Mouse (Mus musculus) c-Kit-negative CD71-positive TER-119-positive erythroid progenitor cells, embryonic 14.5 days (primary cell): ENCODE data around the gene Fkbp5.
"Not testable (repeated sequence)": the region's sequence is repeated elsewhere in the genome, so short reads cannot be mapped to it uniquely, and the experiment has no call there.

Source experiments
- DNase-seq: peaks from one replicate; pipeline ENCODE4 v3.0.0-alpha.2; 2013; ENCODE audit warnings: low read depth, low spot score

The Fkbp5 gene

DNA sequence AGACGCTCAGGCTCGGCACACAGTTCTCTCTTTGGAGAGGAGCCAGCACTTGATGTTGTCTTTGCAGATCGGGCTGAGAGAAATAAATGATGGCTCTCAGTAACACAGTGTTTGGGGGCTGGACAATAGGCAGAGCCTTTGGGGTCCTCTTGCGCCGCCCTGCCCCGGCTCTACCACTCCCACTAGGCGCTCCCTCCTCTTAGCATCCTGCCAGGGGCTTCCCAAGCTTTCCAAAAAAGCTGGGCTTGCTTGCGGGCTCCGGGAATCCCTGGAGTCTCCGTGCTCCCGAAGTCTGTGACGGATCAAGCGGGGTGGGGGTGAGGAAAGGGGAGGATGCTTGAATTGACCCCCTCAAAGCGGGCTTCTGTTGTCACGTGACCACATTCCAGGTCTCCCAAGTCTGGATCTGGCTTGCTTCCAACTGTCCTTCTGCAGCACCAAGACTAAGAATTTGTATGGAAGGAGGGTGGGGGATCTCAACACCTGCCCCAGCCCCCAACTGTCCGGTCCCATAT is at the start of gene Fkbp5:
Gene Fkbp5, minus strand, starts transcription at position 87 of the 515 bp plus-strand sequence.
- no peak for DNase-seq

DNA sequence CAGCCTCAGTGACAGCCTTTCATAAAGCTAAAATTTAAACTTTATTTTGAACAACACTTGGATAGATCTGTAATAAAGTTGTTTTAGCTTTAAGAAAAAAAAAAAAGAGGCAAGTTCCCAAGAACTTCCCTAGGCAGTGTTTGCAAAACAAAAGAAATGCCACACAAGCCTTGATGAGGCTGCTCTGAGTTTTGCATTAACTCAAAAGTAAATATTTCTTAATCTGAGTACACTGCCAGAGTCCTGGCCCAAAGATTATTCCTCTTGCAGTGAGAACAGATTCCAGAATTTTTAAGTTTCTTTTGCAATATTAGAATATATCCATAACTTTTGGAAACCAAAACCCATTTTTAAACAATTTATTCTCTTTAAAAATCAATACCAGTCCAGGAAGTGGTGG is 47.9 kb upstream of the Fkbp5 start:
- no peak for DNase-seq

DNA sequence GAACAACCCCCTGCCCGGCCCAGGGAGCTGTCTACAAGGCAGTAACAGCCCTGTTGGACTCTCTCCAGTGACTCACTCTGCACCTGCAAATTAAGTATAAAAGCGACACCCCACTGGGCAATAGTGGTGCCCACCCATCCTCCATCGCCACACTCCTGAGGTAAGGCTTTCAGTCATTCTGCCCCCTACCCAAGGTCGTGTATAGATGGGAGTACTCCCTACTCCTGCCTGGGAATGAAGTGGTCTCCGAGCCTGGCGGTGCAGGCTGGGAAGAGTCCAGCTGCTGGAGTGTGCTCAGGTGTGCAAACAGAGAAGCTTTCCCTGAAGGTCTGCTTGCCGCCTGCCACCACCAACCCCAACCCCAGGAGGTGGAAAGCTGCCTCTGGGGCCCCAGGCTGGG is 44.3 kb upstream of the Fkbp5 start:
- no peak for DNase-seq

DNA sequence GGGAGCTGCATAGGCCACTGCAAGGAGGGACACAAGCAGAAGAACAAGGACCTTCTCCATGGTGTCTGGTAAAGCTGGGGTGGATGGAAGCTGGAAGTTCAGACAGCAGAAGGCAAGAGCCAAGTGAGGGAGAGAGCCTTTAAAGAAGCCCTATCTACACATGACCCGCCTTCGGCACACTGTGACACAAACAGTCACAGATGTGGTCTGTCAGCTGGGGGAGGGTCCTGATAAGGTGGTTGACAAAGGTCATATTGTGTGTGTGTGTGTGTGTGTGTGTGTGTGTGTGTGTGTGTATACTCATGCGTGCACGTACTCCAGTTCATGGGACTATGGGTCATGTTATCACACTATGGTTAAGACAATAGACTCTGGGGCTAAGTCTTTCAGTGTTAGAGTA is 43.3 kb upstream of the Fkbp5 start, which contains the start of gene Clps:
Gene Clps, minus strand, starts transcription at position 169 of the 400 bp plus-strand sequence.
- no peak for DNase-seq

DNA sequence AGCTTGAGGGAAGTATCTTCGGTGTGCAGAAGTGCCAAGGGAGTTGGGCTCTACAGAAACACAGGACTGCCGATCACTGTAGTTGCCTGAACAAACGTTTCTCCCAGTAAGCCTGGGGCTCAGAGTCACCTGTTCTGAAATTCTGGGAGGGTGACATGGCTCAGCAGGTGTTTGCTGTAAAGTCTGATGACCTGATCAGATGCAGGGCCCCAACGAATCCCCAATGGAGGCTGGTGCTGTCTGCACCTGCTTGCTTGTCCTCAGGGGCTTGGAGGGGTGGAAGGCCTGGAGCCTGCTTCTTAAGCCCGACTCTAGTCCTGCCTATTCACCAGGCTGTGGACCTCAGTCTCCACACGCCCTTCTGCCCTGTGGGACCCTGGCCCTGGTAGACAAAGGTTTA is 40.4 kb upstream of the Fkbp5 start:
- DNase-seq, result no peak

DNA sequence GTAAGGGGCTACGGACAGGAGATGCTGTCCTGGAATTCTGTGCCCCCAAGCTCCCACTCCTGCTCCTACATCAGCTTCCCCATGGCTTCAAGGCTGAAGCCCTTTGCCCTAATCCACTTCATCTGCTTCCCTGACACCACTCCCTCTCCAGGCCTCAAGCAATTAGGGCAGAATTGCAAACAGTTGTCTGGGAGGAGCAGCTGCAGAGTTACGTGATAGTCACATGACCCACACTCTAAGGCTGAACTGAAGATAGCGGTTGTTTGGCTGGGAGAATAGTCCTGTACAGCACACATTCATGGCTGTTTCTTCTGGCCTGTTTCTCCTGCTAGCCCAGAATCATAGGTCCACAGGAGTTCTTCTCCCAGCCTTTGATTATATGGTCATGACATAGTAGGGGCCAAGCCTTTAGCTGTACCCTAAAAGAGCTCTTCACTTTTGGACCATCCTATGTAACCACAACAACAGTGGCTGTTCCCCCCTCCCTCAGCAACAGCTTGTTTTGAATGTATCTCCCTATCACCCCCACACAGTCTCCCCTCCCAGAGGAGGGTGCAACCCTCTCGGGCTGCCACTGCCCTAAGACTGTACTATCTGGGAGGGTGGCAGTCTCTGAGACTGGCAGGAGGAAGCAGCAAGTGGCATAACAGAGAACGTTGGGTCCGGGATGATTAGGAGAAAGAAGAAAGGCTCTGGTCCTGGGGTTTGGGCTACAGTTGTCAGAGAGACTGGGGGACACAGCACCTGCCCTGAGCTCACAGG is 39.5 kb upstream of the Fkbp5 start:
- no peak for DNase-seq

DNA sequence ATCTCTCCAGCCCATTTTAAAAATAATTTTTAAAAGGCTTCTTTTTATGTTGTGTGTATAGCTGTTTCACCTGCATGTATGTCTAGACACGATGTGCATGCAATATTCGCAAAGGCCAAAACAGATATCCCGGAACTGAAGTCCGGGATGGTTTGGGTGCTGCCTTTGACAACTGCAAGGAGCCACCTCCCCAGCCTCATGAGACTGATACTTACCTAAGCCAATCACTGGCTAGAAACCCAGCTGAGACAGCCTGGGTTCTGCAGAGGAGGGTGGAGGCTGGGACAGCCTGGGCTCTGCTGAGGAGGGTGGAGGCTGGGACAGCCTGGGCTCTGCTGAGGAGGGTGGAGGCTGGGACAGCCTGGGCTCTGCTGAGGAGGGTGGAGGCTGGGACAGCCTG is 36.7 kb upstream of the Fkbp5 start:
- not testable (repeated sequence) for DNase-seq

DNA sequence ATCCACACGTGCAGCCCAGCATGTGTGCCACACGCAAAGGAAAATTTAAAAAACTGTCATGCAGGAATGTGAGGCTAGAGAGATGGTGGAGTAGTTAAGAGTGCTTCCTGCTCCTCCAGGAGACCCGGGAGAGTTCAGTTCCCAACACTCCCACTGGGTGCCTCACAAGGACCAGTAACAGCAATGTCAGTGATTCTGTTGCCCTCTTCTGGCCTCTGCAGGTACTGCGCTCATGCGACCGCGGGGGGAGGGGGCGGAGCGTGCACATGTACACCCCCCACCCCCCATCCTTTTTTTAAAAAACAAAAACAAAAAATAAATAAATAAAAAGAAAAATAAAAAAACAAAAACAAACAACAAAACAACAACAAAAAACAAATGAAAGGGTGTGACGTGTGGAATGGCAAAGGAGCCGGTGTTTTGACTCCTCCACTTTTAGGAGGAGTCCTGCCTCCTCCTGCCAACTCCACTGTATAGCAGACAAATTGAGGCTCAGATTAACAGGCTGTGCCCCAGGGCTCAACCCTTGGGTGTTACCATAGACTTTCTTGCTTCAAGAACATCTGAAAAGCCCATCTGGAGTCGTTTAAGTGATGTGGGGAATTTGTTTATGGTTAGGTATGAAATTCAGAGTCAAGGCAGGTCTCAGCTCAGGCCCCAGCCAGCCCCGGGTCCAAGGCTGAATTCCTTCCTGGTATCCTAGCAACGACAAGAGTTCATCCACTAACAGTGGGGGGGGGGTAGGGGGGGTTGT is 35.9 kb upstream of the Fkbp5 start:
- DNase-seq, result no peak

DNA sequence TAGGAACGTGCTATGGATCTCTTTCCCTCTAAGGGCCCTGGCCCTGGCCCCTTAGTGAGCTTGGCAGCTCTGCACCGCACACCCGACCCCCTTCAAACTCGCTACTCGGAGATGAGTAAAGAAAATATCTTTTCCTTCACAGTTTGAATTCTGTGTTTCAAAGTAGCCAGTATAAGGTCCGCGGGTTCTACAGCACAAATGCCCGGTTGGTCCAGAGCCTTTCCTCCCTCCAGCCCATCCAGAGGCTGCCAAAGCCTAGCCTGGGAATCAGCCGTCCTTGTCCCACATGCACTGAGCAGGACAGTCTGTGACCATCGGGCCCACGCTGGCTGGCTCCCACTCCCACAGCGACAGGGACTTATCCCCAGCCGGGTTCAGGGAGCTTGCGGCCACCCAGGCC is 31.8 kb upstream of the Fkbp5 start, which contains the start of gene Clpsl2:
Gene Clpsl2, plus strand, starts transcription at position 301 of the 400 bp plus-strand sequence.
- DNase-seq, result no peak

DNA sequence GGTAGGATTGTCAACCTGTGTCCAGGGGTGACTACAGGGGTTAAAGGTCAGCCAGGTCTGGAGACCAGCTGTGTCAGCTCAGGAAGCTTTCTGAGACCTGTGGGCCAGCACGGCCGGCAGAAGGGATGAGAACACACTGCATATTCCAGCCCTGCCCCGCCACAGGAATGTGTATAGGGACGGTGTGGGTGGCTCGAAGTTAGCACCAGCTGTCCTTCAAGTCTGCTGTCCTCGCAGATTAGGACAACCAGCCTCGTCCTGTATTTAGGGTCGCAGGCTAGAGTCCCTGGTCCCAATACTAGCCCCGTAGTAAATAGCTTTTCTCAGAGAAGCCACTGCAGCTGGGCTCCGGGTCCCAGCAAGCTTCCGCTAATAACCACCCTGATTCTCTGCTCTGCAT is 31.2 kb upstream of the Fkbp5 start:
- no peak for DNase-seq

DNA sequence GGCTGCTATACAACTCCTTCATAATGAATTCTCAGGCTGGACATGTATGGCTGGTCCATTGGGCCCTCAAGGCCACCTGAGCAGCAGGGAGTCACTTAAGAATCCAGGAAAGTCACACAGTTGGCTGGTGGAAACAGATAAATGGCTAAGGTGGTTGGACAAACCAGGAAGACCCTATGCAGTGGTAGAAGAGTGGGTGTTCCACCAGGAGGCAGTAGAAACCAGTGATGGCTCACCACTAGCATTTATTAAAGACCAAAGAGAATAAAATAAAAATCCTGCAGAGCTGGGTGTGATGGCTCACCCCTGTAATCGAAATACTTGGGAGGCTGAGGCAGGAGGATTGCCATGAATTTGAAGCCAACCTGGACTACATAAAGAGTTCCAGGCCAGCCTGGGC is 29.6 kb upstream of the Fkbp5 start:
- no peak for DNase-seq

DNA sequence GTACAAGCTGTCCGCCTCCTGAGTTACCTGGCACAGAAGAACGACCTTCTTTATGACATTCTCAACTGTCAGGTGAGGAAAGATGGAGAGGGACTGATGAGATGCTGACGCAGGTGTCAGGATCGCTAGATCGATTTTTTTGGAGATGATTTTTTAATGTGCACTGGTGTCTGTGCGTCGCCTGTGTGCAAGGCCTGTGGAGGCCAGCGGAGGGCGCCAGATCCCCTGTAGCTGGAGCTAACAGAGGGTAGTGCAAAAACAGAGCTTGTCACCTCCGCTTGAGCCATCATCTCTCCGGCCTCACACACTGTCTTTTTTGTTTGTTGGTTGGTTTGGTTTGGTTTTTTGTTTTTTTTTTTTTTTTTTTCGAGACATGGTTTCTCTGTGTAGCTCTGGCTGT is 20.6 kb upstream of the Fkbp5 start:
- DNase-seq, result no peak

DNA sequence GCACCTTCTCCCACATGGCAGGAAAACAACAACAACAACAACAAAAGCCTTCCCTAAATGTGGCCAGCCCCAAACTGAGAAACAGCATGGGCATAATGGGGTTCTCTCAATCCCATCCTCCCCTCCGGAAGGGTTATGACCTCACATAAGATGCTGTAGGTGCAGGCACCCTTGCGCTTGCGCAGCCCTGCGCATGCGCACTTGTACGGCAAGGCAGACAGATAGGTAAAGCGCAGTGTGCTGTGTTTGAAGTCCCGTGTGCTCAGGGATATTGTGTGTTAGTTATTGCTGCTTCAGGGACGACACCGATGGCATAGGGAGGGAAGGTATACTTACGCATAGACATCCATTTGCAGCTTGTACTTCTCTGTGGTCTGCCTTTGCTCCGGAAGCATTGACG is 16.0 kb upstream of the Fkbp5 start:
- no peak for DNase-seq

DNA sequence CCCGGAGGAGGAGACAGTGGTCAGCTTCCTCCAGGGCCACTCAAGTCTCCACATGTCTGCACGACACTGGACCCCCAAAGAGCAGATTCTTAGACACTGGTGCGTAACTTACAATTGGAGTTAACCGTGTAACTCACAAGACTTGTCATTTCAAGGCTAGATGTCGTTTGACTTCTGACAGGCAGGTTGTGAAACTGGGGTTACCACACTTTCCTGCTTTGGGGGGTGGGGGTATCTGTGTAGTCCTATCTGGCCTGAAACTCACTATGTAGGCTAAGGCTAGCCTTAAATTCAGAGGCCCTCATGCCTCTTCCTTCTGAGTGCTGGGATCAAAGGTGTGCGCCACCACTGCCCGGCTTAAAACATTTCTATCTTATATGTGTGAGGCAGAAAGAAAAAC is 15.2 kb upstream of the Fkbp5 start:
- no peak for DNase-seq

DNA sequence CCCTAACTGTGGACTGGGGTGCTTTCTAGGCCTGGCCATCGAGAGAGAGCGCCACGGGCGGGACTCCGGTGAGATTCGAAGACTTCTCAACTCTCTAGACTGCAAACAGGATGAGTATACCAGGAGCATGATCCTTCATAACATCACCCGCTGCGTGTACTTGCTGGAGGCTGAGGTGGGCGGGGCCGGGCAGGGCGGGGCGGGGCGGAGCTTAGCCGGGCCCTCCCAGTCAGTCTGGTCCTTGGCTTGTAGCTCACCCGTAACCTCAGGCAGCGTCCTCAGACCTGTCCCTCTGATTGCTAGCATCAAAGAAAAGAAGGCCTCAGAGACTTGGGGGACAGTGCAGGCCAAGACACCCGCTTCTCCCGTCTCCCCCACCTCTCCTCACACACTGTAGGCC is 14.6 kb upstream of the Fkbp5 start:
- DNase-seq, result no peak

DNA sequence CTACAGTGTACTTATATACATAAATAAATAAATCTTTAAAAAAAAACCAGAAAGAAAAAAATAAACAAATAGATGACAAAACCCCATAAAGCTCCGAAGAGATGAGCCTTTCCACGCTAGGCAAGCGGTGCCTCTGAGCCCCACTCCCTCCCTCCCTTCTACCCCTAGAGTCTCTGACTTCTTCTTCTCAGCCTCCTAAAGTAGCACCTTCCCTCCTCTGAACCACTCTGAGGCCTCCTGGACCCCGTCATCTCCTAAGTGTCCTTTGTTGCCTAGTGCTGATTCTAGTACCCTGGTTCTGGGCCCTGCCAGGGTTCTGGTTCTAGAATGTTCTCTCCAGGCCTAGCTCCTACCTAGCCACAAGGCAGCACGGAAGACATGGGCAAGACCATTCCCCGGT is 13.2 kb upstream of the Fkbp5 start, which contains the start of gene Armc12:
Gene Armc12, plus strand, starts transcription at position 301 of the 400 bp plus-strand sequence.
- DNase-seq, result no peak

DNA sequence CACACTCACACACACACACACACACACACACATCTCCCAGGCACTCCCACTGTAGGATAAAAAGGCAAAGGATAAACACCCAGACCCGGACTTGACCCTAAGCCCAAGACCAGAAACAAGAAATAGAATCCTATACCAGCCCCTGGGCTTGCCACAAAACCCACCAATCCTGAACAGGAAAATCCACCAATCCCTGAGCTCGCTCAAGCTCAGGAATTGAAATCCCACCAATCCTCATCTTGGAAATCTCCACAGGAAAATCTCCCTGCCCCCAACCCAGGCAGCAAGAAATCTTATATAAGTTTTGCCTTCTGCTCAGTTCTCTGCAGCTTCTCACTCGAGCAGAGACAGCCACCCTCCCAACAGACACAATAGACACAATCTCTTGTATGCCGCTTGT is 11.8 kb upstream of the Fkbp5 start:
- no peak for DNase-seq

DNA sequence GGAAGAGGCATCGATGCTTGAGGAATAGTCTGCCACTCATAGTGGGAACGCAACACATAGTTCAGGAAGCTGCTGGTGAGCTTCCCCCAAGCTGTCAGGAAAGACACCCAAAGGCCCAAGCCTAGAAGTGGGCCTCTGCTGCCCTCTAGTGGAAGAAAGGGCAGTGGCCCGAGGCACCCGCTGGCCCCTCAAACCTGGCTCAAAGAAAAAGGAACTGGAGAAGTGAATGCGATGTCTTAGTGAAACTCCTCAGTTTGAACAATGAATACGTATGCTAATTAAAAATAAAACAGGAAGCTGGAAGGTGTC is 10.7 kb upstream of the Fkbp5 start:
- peak; percentile 45 for DNase-seq

DNA sequence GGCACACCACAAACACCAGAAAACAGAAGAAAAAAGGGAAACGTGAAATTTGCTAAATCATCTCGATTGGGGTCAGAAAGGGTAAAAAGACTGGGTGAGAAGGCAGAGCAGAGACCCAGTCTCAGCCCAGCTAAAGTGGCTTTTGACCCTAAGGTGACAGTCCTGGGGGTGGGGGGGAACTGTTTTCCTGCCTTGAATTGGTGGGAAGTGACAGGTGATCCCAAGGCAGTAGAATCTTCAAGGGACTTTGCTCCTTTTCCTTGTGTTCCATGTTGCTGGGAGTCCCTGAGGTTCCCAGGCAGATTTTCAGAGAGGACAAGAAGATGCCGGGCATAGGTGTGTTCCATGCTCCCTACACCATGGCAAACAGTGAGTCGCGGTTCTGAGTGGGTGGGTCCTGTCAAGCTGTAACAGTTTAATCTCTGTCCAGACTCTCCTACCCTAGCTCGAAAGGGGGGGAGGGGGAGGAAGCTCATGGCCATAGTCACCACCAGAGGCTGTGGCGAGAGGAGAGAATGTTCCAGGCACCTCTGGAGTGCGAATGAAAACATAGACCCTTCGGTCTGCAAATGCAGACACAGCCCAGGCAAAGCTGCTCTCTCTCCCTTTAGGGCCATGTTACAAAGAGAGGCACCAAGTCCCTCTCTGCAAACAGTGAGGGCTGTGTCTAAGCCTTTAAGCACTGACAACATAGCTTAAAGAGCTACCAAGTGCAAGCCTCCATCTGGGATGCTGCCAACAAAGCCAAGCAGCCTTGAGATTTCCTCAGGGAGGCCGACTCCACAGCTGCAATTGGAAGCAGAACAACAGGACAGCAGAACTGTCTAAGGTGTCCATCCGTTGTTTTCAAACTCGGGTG is 10.1 kb upstream of the Fkbp5 start:
- no peak for DNase-seq

DNA sequence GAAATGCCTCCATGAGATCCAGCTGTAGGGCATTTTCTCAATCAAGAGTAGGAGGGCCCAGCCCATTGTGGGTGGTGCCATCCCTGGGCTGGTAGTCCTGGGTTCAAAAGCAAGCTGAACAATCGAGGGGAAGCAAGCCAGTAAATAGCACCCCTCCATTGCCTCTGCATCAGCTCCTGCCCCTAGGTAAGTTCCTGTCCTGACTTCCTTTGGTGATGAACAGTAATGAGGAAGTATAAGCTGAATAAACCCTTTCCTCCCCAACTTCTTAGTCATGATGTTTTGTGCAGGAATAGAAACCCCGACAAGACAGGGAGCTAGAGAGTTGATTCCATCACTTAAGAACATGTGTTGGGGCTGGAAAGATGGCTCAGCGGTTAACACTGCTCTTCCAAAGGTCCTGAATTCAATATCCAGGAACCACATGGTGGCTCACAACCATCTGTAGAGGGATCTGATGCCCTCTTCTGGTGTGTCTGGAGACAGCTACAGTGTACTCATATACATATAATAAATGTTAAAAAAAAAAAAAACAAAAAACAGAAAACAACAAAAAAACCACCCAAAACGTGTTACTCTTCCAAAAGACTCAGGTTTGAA is 7.6 kb upstream of the Fkbp5 start:
- DNase-seq, result no peak

DNA sequence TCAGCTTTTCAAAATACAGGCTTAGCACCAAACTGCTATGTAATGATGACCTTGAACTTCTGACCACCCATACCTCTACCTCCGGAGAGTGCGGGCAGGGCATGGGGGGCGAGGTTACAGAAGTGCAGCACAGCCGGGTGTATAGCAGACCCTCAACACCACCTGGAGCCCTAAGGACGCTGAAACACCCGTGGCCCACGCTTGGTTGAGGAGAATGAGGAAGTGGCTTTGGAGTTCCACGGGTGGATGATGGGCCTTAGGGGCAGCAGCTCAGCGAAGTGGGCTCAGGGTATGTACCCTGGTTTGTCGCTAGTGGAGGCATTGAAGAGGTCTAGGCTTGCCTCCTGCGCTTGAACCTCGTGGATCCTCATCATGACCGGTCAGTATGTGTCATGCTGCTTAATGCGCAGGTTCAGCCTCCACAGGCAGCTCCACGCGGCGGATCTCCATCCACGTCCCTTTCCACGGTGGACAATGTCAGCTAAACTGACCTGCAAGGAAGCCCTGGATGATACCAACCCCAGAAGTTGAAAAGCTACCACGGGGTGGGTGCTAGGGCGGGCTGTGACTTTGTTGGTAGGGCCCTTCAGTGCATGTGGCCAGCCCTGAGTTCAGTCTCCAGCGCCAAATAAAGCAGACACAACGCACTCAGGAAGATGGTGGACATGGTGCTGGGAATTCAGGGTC is 6.8 kb upstream of the Fkbp5 start:
- DNase-seq, result no peak
